Mouse (Mus musculus) cerebellum, adult 2 months (tissue): Measurements from ENCODE around the gene Arid1b. TPM values are rescaled to one million over a fixed set of nuclear protein-coding genes. Genes with fewer than 3 reads are reported as not detected.
A peak's percentile ranks its signal among the peaks of the same experiment; 100 is the strongest.

ENCODE experiments used
- DNase-seq, 2 experiments: peaks; one replicate each; pipeline ENCODE4 v3.0.0; 2021
- H3K27ac ChIP-seq: fragments of 200-500 bp; 2 replicates; pipeline ENCODE4 v1.5.1; 2012; ENCODE audit warnings: low read length, control low read depth, inconsistent platforms; ENCODE audit not compliant: insufficient read depth
- H3K27me3 ChIP-seq: fragments of 200-500 bp; 2 replicates; pipeline ENCODE4 v1.6.1; 2012; ENCODE audit warnings: inconsistent platforms, mild to moderate bottlenecking, low read length, moderate library complexity; ENCODE audit not compliant: control insufficient read depth, insufficient read depth
- H3K4me1 ChIP-seq: fragments of 200-500 bp; 2 replicates; pipeline ENCODE4 v1.6.1; 2011; ENCODE audit warnings: low read length; ENCODE audit not compliant: control insufficient read depth, insufficient read depth
- H3K4me3 ChIP-seq: fragments of 200-500 bp; replicated peaks from 2 replicates; pipeline ENCODE3; 2011; ENCODE audit warnings: mild to moderate bottlenecking, low read depth, low read length, control low read depth; ENCODE audit not compliant: insufficient read depth
- CTCF ChIP-seq: fragments of 200-500 bp; IDR thresholded peaks from 2 replicates; pipeline ENCODE4 v1.5.1; 2011; ENCODE audit warnings: low read depth, mild to moderate bottlenecking, control low read depth, low read length, moderate library complexity, borderline replicate concordance; ENCODE audit not compliant: insufficient read depth
- POLR2A ChIP-seq: fragments of 200-500 bp; IDR thresholded peaks from 2 replicates; pipeline ENCODE4 v1.6.1; 2011; ENCODE audit warnings: low read length, control low read depth, borderline replicate concordance; ENCODE audit not compliant: insufficient read depth
- WGBS: fragments of 180-500 bp; shearing (Covaris S2); methylation state at CpG from one replicate; pipeline ENCODE4 v1.1.7; 2018; 5-methylcytosine and 5-hydroxymethylcytosine counted together
- polyA plus RNA-seq: library from polyadenylated mRNA; depleted of rRNA; stranded (reverse); fragments of >200 nt; gene quantifications from 2 replicates; pipeline ENCODE4 v1.2.3, GENCODE M21; 2012

Gene Arid1b
- polyA plus RNA-seq, 1 experiment = 25.6 TPM

DNA sequence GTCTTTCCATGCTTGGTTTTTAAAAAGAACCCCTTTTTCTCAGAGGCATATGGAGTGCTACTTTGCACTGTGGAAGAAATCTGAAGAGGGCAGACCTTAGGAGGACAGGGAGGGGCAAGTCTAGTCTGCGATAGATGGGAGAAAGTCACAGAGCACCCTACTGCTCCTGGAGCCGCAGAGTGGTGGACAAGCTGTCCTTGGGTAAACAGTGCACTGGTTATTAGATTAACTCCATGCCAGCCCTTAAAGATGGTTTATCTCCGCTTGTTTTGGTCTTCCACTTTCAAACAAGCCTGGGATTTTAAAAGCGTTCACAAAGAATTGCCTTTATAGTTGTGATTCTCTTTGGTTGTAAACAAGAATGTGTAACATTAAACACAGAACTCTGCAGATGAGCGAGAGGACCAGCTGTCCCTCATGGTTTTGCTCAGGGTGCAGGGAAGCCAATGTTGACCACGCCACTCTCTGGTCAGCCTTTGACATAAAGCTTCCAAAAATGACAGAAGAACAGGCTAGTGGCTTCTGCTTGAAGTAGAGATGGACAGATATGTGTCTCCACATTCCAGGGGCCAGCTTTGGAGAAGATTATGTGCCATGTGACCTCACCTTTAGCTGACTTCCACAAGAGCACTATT lies 234.6 kb downstream of the Arid1b start:
- Histone ChIP-seq H3K27ac (peak overlapping the region; percentile 82), H3K4me3 (peak overlapping the region; percentile 22), H3K27me3 (no peaks in the 10 kb centered on the region), H3K4me1 (peaks cover 41% of the 10 kb centered on the region)
- TF ChIP-seq POLR2A (no peak), CTCF (no peak)
- DNase-seq = peak in 1 of 2 experiments; percentile 40
- 25% methylated on average over 6 of the region's 6 CpGs for WGBS

DNA sequence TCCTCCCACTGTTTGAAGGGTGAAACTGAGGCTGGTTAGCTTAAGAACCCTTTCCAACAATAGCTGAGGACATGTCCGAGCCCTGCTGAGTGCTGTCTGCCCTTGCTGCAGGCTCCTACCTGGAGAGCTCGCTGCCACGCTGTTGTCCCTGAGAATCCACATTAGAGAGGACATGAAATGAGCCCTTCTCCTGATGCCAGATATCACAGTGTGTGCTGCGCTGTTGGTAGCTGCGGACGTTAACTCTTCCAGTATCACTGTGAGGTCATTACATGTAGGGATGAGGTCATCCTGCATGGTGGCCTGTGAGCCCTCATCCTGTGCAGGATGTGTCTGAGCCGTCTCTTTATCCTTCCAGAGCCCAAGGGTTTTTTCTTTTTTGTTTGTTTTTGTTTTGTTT lies 235.9 kb downstream of the Arid1b start:
- DNase-seq = peak in 1 of 2 experiments; percentile 50
- TF ChIP-seq CTCF (no peak), POLR2A (no peak)
- Histone ChIP-seq H3K27me3 (no peaks in the 10 kb centered on the region), H3K4me3 (no peak overlapping the region), H3K4me1 (peaks cover 41% of the 10 kb centered on the region), H3K27ac (no peak overlapping the region)
- 26% methylated on average over 7 of the region's 7 CpGs for WGBS

DNA sequence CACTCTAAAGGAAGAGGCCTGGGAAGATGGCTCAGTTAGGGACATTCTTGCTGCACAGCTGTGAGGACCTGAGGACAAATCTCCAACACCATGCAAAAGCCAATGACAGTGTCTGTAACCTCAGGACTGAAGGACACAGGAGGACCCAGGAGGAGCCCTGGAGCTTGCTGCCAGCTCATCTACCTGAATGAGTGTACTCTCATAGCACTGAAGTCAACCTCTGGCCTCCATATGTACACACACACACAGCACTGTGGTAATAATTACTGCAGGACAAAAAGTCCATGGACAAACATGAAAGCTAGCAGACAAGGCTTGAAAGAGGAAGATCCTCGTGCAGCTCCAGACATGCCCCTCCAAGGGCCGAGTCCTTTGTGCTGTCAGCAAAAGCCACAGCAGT lies 238.0 kb downstream of the Arid1b start:
- H3K27ac ChIP-seq = no peak overlapping the region
- peaks cover 35% of the 10 kb centered on the region for H3K4me1 ChIP-seq
- WGBS = 60% methylated on average over 2 of the region's 2 CpGs
- DNase-seq = no peak
- TF ChIP-seq CTCF = no peak
- no peak for TF ChIP-seq POLR2A
- H3K4me3 ChIP-seq = no peak overlapping the region
- no peaks in the 10 kb centered on the region for H3K27me3 ChIP-seq

DNA sequence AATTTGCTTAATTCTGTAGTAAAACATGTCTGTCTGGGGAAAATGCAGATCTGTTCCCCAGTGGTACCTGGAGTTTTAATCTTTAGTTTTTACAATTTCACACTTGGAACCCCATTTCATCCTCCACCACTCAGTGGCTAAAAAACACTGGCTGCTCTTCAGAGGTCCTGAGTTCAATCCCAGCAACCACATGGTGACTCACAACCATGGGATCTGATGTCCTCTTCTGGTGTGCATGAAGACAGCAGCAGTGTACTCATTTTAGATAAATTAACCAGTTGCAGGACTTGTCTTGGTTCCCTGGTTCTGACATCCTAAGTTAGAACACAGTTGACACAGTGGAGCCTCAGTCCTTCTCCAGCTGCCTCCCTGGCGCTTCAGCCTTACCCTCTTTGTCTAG lies 239.9 kb downstream of the Arid1b start:
- TF ChIP-seq POLR2A = no peak
- no peak for TF ChIP-seq CTCF
- no peak for DNase-seq
- Histone ChIP-seq H3K27ac (no peak overlapping the region), H3K4me3 (no peak overlapping the region), H3K4me1 (peaks cover 35% of the 10 kb centered on the region), H3K27me3 (no peaks in the 10 kb centered on the region)
- WGBS = 100% methylated on average over 1 of the region's 1 CpGs

DNA sequence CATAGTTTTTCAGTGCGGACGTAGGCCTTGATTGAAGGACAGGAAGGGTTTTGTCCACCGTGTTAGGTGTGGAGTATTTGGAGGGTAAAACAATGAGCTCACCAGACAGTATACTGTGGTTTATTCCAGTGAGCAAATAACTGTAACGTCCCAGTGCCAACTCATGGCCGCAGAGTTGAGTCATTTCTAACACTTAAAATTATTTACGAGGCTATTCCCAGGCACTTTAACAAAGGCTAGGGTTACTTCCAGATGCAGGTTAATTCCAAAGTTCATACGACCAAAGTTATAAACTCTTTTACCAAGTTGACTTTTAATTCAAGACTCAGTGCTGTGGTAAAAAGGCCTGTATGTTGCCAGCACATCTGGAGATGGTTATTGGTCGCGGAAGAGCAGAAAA lies 240.9 kb downstream of the Arid1b start:
- H3K27ac ChIP-seq = no peak overlapping the region
- peaks cover 26% of the 10 kb centered on the region for H3K4me1 ChIP-seq
- H3K27me3 ChIP-seq = no peaks in the 10 kb centered on the region
- DNase-seq = no peak
- 91% methylated on average over 9 of the region's 9 CpGs for WGBS
- TF ChIP-seq CTCF = no peak
- no peak for TF ChIP-seq POLR2A
- H3K4me3 ChIP-seq = no peak overlapping the region

DNA sequence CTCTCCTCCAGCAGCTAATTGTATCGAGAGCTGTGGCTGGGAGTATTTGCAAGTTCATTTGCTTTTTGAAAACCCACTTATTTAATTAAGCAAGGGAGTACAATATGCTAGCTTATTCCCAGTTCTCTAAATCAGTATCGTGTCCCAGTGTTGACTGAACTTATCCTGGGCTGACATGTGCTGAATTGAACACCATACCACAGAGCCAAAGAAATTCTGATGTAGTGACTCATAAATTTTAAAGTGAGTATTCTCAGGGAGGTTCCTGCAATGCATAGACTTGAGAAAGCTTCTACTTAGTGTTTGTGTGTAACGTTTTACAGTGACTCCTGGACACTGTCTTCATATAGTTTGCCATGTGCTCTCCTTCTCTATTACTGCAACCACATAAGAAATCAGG lies 243.6 kb downstream of the Arid1b start:
- 59% methylated on average over 3 of the region's 3 CpGs for WGBS
- Histone ChIP-seq H3K4me3 (no peak overlapping the region), H3K27ac (no peak overlapping the region), H3K4me1 (peaks cover 10% of the 10 kb centered on the region), H3K27me3 (no peaks in the 10 kb centered on the region)
- no peak for DNase-seq
- TF ChIP-seq CTCF (no peak), POLR2A (no peak)

DNA sequence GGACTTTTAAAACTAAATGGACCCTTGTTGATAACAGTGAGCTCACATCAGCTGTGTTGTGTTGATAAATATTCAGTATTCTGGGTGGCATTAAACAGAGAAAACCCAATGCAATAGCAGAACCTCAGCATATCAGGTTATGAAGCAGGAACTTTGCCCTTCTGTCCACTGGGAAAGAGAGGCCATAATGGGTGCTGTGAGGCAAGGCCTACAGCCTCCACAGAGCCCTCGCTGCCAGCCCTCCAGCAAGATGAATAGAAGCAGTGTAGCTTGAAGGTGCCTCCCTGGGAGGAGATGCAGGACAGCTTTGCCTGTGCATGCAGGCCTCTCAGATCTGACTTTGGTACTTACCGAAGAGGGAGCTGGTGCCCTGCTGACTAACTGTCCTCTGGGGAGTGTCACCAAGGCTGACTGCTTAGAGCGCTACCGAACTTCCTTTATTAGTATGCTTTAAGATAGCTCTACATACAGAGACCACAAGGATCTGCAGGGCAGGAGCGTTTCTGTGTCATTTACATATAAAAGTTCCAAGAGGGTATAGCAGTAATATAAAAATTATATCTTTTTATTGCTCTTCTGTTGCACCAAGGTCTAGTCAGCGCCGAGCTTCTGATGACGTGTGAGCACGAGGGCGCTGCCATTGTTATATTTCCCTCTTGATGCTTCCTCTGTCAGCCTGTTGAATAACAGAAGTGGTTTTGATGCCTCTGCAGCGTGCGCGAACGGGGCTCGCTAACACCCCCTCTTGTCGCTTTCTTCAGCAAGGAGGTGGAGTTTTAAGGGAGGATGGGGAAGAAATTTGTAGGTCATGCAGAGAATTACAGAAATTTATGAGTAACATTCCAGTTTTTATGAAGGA lies 244.5 kb downstream of the Arid1b start:
- Histone ChIP-seq H3K27ac (no peak overlapping the region), H3K27me3 (no peaks in the 10 kb centered on the region), H3K4me3 (no peak overlapping the region), H3K4me1 (peaks cover 11% of the 10 kb centered on the region)
- no peak for DNase-seq
- TF ChIP-seq POLR2A (no peak), CTCF (no peak)
- WGBS = 72% methylated on average over 16 of the region's 16 CpGs

DNA sequence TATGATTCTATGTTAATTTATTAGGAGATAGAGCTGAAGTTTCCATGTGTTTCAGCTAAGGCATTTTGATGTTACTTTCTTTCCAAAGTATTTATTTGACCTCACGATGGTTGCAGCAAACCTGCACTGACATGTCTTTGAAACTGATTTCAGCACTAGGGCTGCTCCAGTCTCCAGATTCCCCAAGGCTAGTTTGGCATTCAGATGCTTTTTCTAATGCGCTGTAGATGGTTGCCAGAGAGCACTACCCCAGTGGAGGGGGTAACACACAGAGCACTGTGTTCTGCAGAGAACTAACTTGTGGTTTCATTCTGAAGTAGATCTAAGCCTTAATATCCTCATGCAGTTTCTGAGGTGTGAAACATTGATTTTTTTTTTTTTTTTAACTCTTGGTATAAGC lies 250.4 kb downstream of the Arid1b start:
- H3K27ac ChIP-seq = no peak overlapping the region
- WGBS = 18% methylated on average over 2 of the region's 2 CpGs
- H3K4me1 ChIP-seq = peaks cover 27% of the 10 kb centered on the region
- no peaks in the 10 kb centered on the region for H3K27me3 ChIP-seq
- TF ChIP-seq CTCF (no peak), POLR2A (no peak)
- H3K4me3 ChIP-seq = no peak overlapping the region
- DNase-seq = peak in 1 of 2 experiments; percentile 55
